Mouse (Mus musculus) cortical plate, adult 2 months (tissue): ENCODE results near the gene Thrb.

Source experiments
- CTCF ChIP-seq: fragments of 200-500 bp; IDR thresholded peaks from 2 replicates; pipeline ENCODE4 v1.5.1; 2011; ENCODE audit warnings: mild to moderate bottlenecking, control low read depth, low read length; ENCODE audit not compliant: insufficient read depth; ENCODE audit errors: extremely low read depth
- POLR2A ChIP-seq: fragments of 200-500 bp; IDR thresholded peaks from 2 replicates; pipeline ENCODE4 v1.6.1; 2011; ENCODE audit warnings: mild to moderate bottlenecking, low read length, control low read depth; ENCODE audit not compliant: insufficient read depth; ENCODE audit errors: extremely low read depth

- TF ChIP-seq CTCF (no peak), POLR2A (no peak)
Observed at GRCm38 (mm10) chr14:17922807-17923704, 263.0 kb downstream of the Thrb start.
